Mouse (Mus musculus) kidney, adult 2 months (tissue): ENCODE measurements around the gene Atrip. TPM values are rescaled to one million over a fixed set of nuclear protein-coding genes. Genes with fewer than 3 reads are reported as not detected.

ENCODE experiments used
- DNase-seq: peaks from one replicate; pipeline ENCODE4 v3.0.0; 2021
- H3K27ac ChIP-seq: fragments of 200-500 bp; 2 replicates; pipeline ENCODE4 v1.5.1; 2012; ENCODE audit warnings: low read depth, low read length, control low read depth, inconsistent platforms; ENCODE audit not compliant: insufficient read depth
- H3K27me3 ChIP-seq: fragments of 200-500 bp; replicated peaks from 2 replicates; pipeline ENCODE4 v1.6.1; 2012; ENCODE audit warnings: mild to moderate bottlenecking, moderate library complexity, low read length, inconsistent platforms; ENCODE audit not compliant: control insufficient read depth, insufficient read depth
- H3K36me3 ChIP-seq: fragments of 200-500 bp; 2 replicates; pipeline ENCODE4 v1.6.1; 2012; ENCODE audit warnings: mild to moderate bottlenecking, moderate library complexity, low read length, inconsistent platforms; ENCODE audit not compliant: control insufficient read depth, insufficient read depth
- H3K4me1 ChIP-seq: fragments of 200-500 bp; 2 replicates; pipeline ENCODE4 v1.6.1; 2011; ENCODE audit warnings: low read length; ENCODE audit not compliant: control insufficient read depth, insufficient read depth
- H3K4me3 ChIP-seq: fragments of 200-500 bp; 2 replicates; pipeline ENCODE4 v1.5.1; 2011; ENCODE audit warnings: mild to moderate bottlenecking, low read depth, low read length, control low read depth; ENCODE audit not compliant: insufficient read depth
- CTCF ChIP-seq: fragments of 200-500 bp; conservative IDR thresholded peaks from 2 replicates; pipeline ENCODE4 v1.5.1; 2011; ENCODE audit warnings: low read depth, mild to moderate bottlenecking, control low read depth, low read length, moderate library complexity, mixed read lengths; ENCODE audit not compliant: insufficient read depth, insufficient read length
- POLR2A ChIP-seq: fragments of 200-500 bp; IDR thresholded peaks from one replicate; pipeline ENCODE4 v1.6.1; 2011; ENCODE audit warnings: low read depth, low read length, control low read depth
- WGBS: fragments of 180-500 bp; shearing (Covaris S2); methylation state at CpG from one replicate; pipeline ENCODE4 v1.1.7; 2018; 5-methylcytosine and 5-hydroxymethylcytosine counted together
- polyA plus RNA-seq: library from polyadenylated mRNA; depleted of rRNA; stranded (reverse); fragments of >200 nt; gene quantifications from 2 replicates; pipeline ENCODE4 v1.2.3, GENCODE M21; 2012

The Atrip gene
- polyA plus RNA-seq, 1 experiment = 20.2 TPM

DNA sequence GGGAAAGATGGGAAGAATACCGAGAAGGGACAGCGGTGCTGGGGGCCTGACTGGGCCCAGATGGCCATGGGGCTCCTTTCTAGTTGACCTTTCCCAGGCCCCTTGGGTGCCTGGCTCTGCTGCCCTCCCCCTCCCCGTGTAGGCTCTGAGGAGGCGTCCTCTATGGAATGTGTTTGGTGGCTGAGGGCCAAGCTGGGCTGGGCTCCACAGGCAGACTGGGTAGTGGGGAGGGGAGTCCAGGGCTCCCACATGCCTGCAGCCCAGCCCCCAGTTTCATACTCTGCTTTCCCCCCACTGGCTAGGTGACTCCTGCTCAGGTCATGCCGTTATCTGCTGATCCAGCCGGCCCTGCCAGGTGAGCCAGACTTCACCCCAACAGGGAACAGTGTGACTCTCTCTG lies 25.0 kb upstream of the Atrip start:
- peak; percentile 86 for DNase-seq
- 26% methylated on average over 6 of the region's 6 CpGs for WGBS
- Histone ChIP-seq H3K27ac (peak overlapping the region; percentile 90), H3K27me3 (no peaks in the 10 kb centered on the region), H3K4me1 (peaks cover 14% of the 10 kb centered on the region; the same call in 1 of the 2 replicates), H3K4me3 (no peak overlapping the region), H3K36me3 (no peaks in the 10 kb centered on the region)
- TF ChIP-seq POLR2A (no peak), CTCF (no peak)

DNA sequence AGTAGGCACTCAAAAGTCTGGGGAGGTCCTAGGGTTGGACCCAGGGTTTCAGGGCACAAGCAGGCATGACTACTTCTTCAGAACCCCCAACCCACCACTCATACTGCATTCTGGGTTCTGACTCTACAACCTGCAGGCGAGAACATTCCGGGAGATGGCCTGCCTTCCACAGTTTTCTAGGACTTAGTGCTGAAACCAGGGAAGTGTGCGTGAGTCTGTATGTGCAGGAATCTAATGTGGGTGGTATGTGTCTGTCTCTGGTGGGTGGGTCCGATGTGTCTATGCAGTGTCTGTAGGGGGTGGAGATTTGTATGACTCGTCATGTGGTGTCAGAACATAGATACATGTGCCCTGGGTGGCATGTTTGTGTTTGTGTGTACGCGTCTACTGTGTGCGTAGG lies 24.4 kb upstream of the Atrip start:
- 73% methylated on average over 8 of the region's 8 CpGs for whole genome bisulfite sequencing
- peak overlapping the region; percentile 90 for H3K27ac ChIP-seq
- H3K4me1 ChIP-seq = peaks cover 18% of the 10 kb centered on the region
- no peaks in the 10 kb centered on the region for H3K36me3 ChIP-seq
- no peak for DNase-seq
- no peaks in the 10 kb centered on the region for H3K27me3 ChIP-seq
- TF ChIP-seq CTCF (no peak), POLR2A (no peak)
- peak overlapping the region; percentile 16; the same call in 1 of the 2 replicates for H3K4me3 ChIP-seq

DNA sequence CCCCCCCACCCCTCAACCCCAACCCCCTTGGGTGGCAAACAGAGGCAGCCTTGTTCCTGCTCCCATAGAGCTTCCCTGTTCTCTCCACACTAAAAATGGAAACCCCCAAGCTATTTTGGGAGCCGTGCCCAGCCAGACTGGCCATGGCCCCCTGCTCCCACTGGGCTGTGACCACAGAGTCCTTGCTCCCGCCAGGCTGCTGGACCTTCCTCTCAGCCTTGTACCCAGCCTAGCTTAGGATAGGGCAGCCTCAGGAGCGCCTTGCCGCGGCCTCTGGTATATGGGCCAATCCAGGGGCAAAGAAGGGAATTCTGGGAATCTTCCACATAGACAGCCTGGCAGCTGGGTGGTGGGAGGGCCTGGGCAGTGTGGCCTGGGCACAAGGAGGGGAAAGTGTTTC lies 23.9 kb upstream of the Atrip start:
- H3K27me3 ChIP-seq = no peaks in the 10 kb centered on the region
- no peak overlapping the region for H3K4me3 ChIP-seq
- H3K27ac ChIP-seq = peak overlapping the region; percentile 90
- TF ChIP-seq POLR2A (no peak), CTCF (no peak)
- peaks cover 23% of the 10 kb centered on the region for H3K4me1 ChIP-seq
- WGBS = 40% methylated on average over 5 of the region's 5 CpGs
- DNase-seq = peak; percentile 49
- no peaks in the 10 kb centered on the region for H3K36me3 ChIP-seq

DNA sequence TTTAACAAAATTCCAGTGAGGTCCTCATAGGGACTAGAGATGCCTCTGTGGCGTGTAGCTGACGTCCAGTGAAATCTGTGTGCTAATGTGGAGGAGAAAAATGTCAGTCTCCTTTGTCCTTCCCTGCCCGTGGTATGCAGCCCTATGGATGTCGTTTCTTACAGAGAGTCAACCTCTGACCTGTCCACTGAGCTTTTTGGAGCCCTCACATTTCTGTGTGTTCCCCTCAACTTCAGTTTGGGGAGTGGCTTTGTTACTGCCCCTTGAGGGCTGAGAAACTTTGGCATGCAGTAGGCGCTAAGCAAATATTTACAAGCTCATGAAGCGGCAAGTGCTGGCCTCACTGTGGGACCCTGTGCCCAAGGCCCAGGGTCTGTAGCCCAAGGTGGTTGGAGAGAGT lies 23.4 kb upstream of the Atrip start:
- WGBS = 40% methylated on average over 6 of the region's 6 CpGs

DNA sequence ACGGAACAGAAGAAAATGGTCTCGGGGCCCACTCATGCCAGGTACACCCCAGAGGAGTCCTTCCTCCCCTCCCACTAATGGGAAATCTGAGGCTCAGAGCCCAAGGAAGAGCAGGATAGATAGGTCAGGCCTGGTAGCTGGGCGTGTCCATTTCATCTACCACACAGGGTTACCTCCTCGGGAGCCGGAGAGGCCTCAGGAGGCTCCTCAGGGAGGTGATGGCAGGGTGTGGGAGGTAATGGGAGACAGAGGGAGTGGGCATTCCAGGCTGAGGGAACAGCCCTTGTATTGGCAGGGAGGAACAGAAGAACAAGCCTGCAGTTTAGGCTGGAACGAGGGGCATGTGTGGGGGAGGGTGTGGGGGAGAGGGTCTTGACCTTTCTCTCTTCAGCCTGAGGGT lies 22.9 kb upstream of the Atrip start:
- WGBS = 45% methylated on average over 6 of the region's 6 CpGs
- no peaks in the 10 kb centered on the region for H3K36me3 ChIP-seq
- H3K4me1 ChIP-seq = peaks cover 23% of the 10 kb centered on the region
- H3K27ac ChIP-seq = peak overlapping the region; percentile 89
- no peak for DNase-seq
- no peaks in the 10 kb centered on the region for H3K27me3 ChIP-seq
- TF ChIP-seq POLR2A (no peak), CTCF (no peak)
- peak overlapping the region; percentile 5; the same call in 1 of the 2 replicates for H3K4me3 ChIP-seq

More for the DNA sequence above, 23.4 kb upstream of the Atrip start:
- Histone ChIP-seq H3K4me3 (0 out of 2 replicates have a peak overlapping the region, but pooled peaks have one; percentile 5), H3K27me3 (no peaks in the 10 kb centered on the region), H3K27ac (peak overlapping the region; percentile 58), H3K4me1 (peaks cover 23% of the 10 kb centered on the region), H3K36me3 (no peaks in the 10 kb centered on the region)
- TF ChIP-seq POLR2A (no peak), CTCF (no peak)
- DNase-seq = no peak

DNA sequence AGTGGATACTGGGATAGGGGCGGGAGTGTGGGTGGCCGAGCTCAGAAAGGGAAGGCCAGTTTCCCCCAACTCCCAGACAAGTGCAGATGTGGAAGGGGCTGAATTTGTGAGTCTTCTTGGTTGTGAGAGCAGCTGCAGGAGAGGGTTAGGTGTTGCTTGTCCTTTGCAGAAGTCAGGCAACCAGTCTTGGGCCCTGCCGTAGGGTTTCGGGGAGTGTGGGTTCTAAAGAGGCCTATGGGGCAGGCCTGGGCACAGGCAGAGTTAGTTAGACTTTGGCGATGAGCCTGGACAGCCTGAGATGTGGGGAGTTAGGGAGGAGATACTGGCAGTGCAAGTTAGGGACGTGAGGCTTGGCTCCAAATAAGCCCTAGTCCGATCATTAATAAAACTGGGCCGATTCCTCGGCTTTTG lies 22.3 kb upstream of the Atrip start:
- Histone ChIP-seq H3K36me3 (no peaks in the 10 kb centered on the region), H3K4me3 (peak overlapping the region; percentile 83), H3K27me3 (no peaks in the 10 kb centered on the region), H3K27ac (peak overlapping the region; percentile 89), H3K4me1 (peaks cover 23% of the 10 kb centered on the region)
- WGBS = 48% methylated on average over 9 of the region's 9 CpGs
- no peak for TF ChIP-seq POLR2A
- TF ChIP-seq CTCF = no peak
- DNase-seq = no peak

DNA sequence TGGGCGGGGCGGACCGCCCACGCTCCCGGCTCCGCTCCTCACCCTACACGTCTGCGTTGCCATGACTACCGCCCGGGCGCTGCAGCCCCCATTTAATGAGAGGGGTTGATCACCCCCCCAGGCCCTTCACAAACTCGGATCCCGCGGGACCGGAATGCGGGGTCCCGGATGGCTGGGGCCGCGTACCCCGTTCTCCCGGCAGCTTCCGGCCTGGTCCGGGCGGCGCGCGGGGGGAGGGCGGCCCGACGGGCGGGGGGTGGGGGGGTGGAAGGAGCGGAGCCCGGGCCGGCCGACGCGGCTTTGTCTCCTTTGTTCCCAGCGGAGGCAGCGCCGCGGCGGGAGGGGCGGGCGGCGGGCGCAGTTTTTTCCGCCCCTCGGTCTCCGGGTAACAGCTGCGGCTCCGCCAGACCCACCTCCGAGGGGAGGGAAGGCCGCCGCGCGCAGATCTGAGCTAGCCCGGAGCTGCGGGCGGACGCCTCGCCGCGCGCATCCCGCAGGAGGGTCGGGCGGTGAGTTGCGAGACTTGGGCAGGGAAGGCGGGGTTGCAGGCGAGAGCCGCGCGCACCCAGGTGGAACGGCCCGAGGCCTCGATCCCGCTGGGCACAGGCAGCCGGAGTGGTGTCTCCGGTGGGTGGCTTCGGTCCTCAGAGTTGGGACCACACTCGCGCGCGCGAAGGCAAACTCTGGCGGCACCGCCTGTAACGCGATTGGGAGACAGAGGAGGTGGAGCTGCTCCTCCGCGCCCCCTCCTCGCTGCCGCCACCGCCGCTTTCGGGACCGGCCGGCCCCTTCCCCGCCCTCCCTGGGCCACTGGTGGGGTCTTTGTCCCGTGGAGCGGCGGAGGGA lies 21.4 kb upstream of the Atrip start, which contains the start of gene Plxnb1:
Gene Plxnb1, plus strand, starts transcription at position 253 of the 846 bp plus-strand sequence.
- WGBS = under 1% methylated on average over 102 of the region's 102 CpGs

More for the DNA sequence above, 21.4 kb upstream of the Atrip start, which contains the start of gene Plxnb1:
- peak; percentile 74 for DNase-seq
- Histone ChIP-seq H3K4me3 (peak within 1 kb of the TSS; percentile 83), H3K27ac (peak within 1 kb of the TSS; percentile 89), H3K27me3 (no peaks in the 10 kb centered on the region), H3K4me1 (peaks cover 23% of the 10 kb centered on the region), H3K36me3 (no peaks in the 10 kb centered on the region)
- TF ChIP-seq CTCF (no peak), POLR2A (peak; percentile 25)
